Mouse (Mus musculus): ENCODE data around the gene Ccdc130. TPM values are rescaled to one million over a fixed set of nuclear protein-coding genes. Genes with fewer than 3 reads are reported as not detected.

Ccdc130 gene
- polyA plus RNA-seq (2015; fragmentation: Illumina TruSeq; extraction: RNeasy Lipid Tissue Mini Kit (QIAGEN cat#74804); ENCODE audit: low read depth, low replicate concordance) = 25.7 TPM

GRCm38 (mm10) chr8:84269950-84270773 lies at the start of gene Ccdc130:
Ccdc130 (minus strand) TSS chr8:84270380.

DNA sequence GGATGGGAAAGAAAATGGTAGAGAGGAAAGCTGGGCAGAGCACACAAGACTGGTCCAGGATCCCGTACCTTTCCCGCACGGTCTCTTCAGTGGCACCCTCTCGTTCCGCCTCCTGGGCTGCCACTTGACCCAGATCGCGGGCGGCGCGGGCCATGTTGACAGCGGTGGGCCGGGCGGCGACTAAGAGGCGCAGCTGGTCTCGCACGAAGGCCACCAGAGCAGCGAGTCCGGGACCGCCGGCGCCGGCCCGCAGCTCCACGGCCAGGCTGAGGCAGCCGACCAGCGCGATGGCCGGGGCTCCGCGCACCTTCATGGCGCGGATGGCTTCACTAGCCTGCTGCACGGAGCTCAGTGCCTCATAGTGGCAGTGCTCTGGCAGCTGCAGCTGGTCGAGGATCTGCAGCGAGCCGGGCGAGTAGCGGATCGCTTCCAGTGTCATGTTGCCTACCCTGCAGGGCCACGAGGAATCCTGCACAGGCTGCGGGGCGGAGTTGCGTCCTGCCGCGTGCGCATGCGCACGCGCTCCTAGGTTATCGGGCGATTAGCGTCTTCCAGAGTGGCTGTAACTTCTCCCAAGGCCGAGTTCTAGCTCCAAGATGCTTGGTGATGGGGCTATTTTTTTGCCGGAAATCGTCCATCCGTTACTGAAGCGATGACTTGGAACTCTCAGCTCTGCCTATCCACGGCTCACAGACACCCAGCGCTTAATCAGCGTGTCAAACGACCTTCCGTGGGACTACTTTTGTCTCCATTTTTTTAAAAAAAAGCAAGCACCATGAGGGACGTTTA lies 13.2 kb downstream of the Ccdc130 start, which contains the start of gene Mri1:
Gene Mri1 (minus strand): TSS at position 505 of the 789 bp plus-strand sequence.

GRCm38 (mm10) chr8:84249257-84250170 lies 20.7 kb downstream of the Ccdc130 start, which contains the start of gene D8Ertd738e:
D8Ertd738e (minus strand) TSS chr8:84249719.

DNA sequence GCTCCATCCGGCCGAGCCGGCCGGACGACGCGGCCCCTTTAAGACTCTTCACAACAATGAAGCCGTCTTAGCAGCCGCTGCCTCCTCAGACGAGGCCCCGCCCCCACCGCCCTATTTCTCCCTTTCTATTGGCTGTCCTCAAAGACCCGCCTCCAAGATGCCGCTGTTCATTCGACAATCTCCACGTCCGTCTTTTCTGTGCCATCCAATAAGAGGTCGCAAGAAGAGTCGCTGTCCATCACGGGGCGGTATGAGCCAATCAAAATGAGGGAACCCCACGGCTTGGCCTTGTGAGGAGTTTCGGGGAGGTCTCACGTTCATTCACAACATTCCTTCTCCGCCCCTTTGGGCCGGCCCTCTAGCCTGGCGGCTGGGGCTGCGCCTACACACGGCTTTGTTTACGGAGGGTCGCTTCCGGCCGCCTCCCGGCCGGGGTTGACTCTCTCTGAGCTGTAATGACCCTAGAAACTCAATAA lies 33.1 kb downstream of the Ccdc130 start, which contains the start of gene Zswim4:
Gene Zswim4 (minus strand): TSS at position 58 of the 476 bp plus-strand sequence.

Other genes with a start within 250 kb of the Ccdc130 start
- 1.6 TPM for gene Palm3, start 248.9 kb downstream of the Ccdc130 start, polyA plus RNA-seq (2015; fragmentation: Illumina TruSeq; extraction: RNeasy Lipid Tissue Mini Kit (QIAGEN cat#74804); ENCODE audit: low read depth, low replicate concordance)
- not detected for gene Il27ra, start 227.8 kb downstream of the Ccdc130 start, polyA plus RNA-seq (2015; fragmentation: Illumina TruSeq; extraction: RNeasy Lipid Tissue Mini Kit (QIAGEN cat#74804); ENCODE audit: low read depth, low replicate concordance)
- gene Rln3, start 225.4 kb downstream of the Ccdc130 start, polyA plus RNA-seq (2015; fragmentation: Illumina TruSeq; extraction: RNeasy Lipid Tissue Mini Kit (QIAGEN cat#74804); ENCODE audit: low read depth, low replicate concordance) = 3.0 TPM
- gene Gm10643, start 205.2 kb downstream of the Ccdc130 start, polyA plus RNA-seq (2015; fragmentation: Illumina TruSeq; extraction: RNeasy Lipid Tissue Mini Kit (QIAGEN cat#74804); ENCODE audit: low read depth, low replicate concordance) = 3.7 TPM
- 13.1 TPM for gene Rfx1, start 203.5 kb downstream of the Ccdc130 start, polyA plus RNA-seq (2015; fragmentation: Illumina TruSeq; extraction: RNeasy Lipid Tissue Mini Kit (QIAGEN cat#74804); ENCODE audit: low read depth, low replicate concordance)
- gene Dcaf15, start 165.6 kb downstream of the Ccdc130 start, polyA plus RNA-seq (2015; fragmentation: Illumina TruSeq; extraction: RNeasy Lipid Tissue Mini Kit (QIAGEN cat#74804); ENCODE audit: low read depth, low replicate concordance) = 18.4 TPM
- not detected for gene Podnl1, start 144.4 kb downstream of the Ccdc130 start, polyA plus RNA-seq (2015; fragmentation: Illumina TruSeq; extraction: RNeasy Lipid Tissue Mini Kit (QIAGEN cat#74804); ENCODE audit: low read depth, low replicate concordance)
- 29.2 TPM for gene Cc2d1a, start 122.4 kb downstream of the Ccdc130 start, polyA plus RNA-seq (2015; fragmentation: Illumina TruSeq; extraction: RNeasy Lipid Tissue Mini Kit (QIAGEN cat#74804); ENCODE audit: low read depth, low replicate concordance)
- gene 4930432K21Rik, start 122.4 kb downstream of the Ccdc130 start, polyA plus RNA-seq (2015; fragmentation: Illumina TruSeq; extraction: RNeasy Lipid Tissue Mini Kit (QIAGEN cat#74804); ENCODE audit: low read depth, low replicate concordance) = 2.5 TPM
- not detected for gene Nanos3, start 85.2 kb downstream of the Ccdc130 start, polyA plus RNA-seq (2015; fragmentation: Illumina TruSeq; extraction: RNeasy Lipid Tissue Mini Kit (QIAGEN cat#74804); ENCODE audit: low read depth, low replicate concordance)
- 9.6 TPM for gene Zswim4, start 33.3 kb downstream of the Ccdc130 start, polyA plus RNA-seq (2015; fragmentation: Illumina TruSeq; extraction: RNeasy Lipid Tissue Mini Kit (QIAGEN cat#74804); ENCODE audit: low read depth, low replicate concordance)
- gene D8Ertd738e, start 20.7 kb downstream of the Ccdc130 start, polyA plus RNA-seq (2015; fragmentation: Illumina TruSeq; extraction: RNeasy Lipid Tissue Mini Kit (QIAGEN cat#74804); ENCODE audit: low read depth, low replicate concordance) = 197 TPM
- 13.7 TPM for gene Mri1, start 13.1 kb downstream of the Ccdc130 start, polyA plus RNA-seq (2015; fragmentation: Illumina TruSeq; extraction: RNeasy Lipid Tissue Mini Kit (QIAGEN cat#74804); ENCODE audit: low read depth, low replicate concordance)
- 75.3 TPM for gene Cacna1a, start 118.1 kb upstream of the Ccdc130 start, polyA plus RNA-seq (2015; fragmentation: Illumina TruSeq; extraction: RNeasy Lipid Tissue Mini Kit (QIAGEN cat#74804); ENCODE audit: low read depth, low replicate concordance)

All from brain, adult 10 weeks (tissue).